Mouse (Mus musculus) liver, embryonic 12.5 days (tissue): Measurements from ENCODE around the gene Zdhhc19. TPM values are rescaled to one million over a fixed set of nuclear protein-coding genes. Genes with fewer than 3 reads are reported as not detected.
A peak's percentile ranks its signal among the peaks of the same experiment; 100 is the strongest.
"Not testable (repeated sequence)": the region's sequence is repeated elsewhere in the genome, so short reads cannot be mapped to it uniquely, and the experiment has no call there.

Source experiments
- ATAC-seq: fragments of 200-750 bp; cut with Nextera tagmentation; 2 replicates; pipeline ENCODE4 v1.8.0; 2017; ENCODE audit warnings: moderate number of reproducible peaks, mild to moderate bottlenecking, moderate library complexity
- H3K27ac ChIP-seq: fragments of 300-500 bp; sonication (generic); 2 replicates; pipeline ENCODE4 v1.5.1; 2016; ENCODE audit warnings: mild to moderate bottlenecking
- H3K27me3 ChIP-seq: fragments of 300-500 bp; sonication (generic); replicated peaks from 2 replicates; pipeline ENCODE4 v1.6.1; 2016; ENCODE audit warnings: mild to moderate bottlenecking, moderate library complexity
- H3K36me3 ChIP-seq: fragments of 300-500 bp; sonication (generic); 2 replicates; pipeline ENCODE4 v1.6.1; 2016; ENCODE audit warnings: mild to moderate bottlenecking, moderate library complexity
- H3K4me1 ChIP-seq: fragments of 300-500 bp; sonication (generic); 2 replicates; pipeline ENCODE4 v1.6.1; 2016
- H3K4me2 ChIP-seq: fragments of 300-500 bp; sonication (generic); 2 replicates; pipeline ENCODE4 v1.6.1; 2016; ENCODE audit warnings: mild to moderate bottlenecking, moderate library complexity
- H3K4me3 ChIP-seq: fragments of 300-500 bp; sonication (generic); 2 replicates; pipeline ENCODE4 v1.5.1; 2016; ENCODE audit warnings: mild to moderate bottlenecking, moderate library complexity
- H3K9ac ChIP-seq: fragments of 300-500 bp; sonication (generic); 2 replicates; pipeline ENCODE4 v1.6.1; 2016; ENCODE audit warnings: mild to moderate bottlenecking, moderate library complexity
- H3K9me3 ChIP-seq: fragments of 300-500 bp; sonication (generic); replicated peaks from 2 replicates; pipeline ENCODE4 v1.6.1; 2016; ENCODE audit warnings: mild to moderate bottlenecking, moderate library complexity
- WGBS: fragments of 180-500 bp; shearing (Covaris S2); methylation state at CpG from one replicate; pipeline ENCODE4 v1.1.7; 2016; ENCODE audit not compliant: insufficient replicate concordance; 5-methylcytosine and 5-hydroxymethylcytosine counted together
- polyA plus RNA-seq: library from polyadenylated mRNA; unstranded; fragments of >200 nt; fragmentation: Nextera tagmentation; extraction: Ambion mirVana; gene quantifications from 2 replicates; pipeline ENCODE4 v1.2.1, GENCODE M21; 2016

The Zdhhc19 gene
- polyA plus RNA-seq, 1 experiment from 2014 or later, result not detected

DNA sequence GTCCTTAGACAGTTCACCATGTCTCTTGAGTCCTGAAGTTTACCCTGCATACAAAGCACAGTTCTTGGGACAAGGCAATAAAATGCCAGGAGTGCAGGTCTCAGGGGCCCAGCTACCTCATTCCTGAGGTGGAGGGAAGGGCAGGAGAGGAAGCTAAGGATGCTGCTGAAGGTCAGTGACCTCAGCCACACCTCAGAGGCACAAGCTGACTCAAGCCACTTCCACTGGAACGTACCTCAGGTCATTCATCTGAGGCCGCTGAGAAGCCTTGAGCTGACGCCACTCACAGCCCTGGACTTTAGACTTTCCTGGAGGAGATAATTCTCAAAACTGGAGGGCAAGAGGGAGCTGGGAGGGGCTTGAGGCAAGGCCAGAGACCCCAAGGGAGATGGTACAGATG lies 7.1 kb upstream of the Zdhhc19 start:
- Histone ChIP-seq H3K4me2 (no peak overlapping the region), H3K27ac (no peak overlapping the region)
- no peak for ATAC-seq

DNA sequence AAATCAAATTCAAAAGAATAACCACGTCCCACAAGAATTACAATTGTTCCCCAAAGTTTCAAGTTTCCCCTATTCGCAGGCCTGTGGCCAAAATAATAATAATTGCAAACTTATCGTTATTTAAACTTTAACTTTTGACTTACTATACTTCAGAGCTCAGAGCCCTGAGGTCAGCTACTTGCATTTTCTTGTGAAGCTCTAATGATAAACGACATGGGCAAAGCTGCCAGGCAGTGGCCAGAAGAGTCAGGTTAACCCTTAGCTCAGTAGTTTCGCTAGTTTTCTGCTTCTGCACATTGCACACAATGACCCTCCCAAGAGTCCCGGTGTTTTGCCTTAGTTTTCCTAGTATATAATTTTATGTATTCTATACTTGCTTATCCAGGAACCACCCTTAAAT lies 1.7 kb upstream of the Zdhhc19 start:
- H3K4me3 ChIP-seq, ATAC-seq, H3K9me3 ChIP-seq, H3K9ac ChIP-seq, H3K36me3 ChIP-seq, H3K4me1 ChIP-seq, H3K4me2 ChIP-seq, H3K27ac ChIP-seq: not testable (repeated sequence)
- WGBS, result 66% methylated on average over 6 of the region's 6 CpGs
- peaks cover 18% of the 10 kb centered on the region for H3K27me3 ChIP-seq

More for the DNA sequence above, 7.1 kb upstream of the Zdhhc19 start:
- Histone ChIP-seq H3K9me3 (no peaks in the 10 kb centered on the region), H3K4me3 (no peak overlapping the region), H3K27me3 (peaks cover 14% of the 10 kb centered on the region), H3K9ac (no peak overlapping the region), H3K36me3 (no peaks in the 10 kb centered on the region), H3K4me1 (peaks cover 39% of the 10 kb centered on the region)
- 82% methylated on average over 3 of the region's 3 CpGs for WGBS

DNA sequence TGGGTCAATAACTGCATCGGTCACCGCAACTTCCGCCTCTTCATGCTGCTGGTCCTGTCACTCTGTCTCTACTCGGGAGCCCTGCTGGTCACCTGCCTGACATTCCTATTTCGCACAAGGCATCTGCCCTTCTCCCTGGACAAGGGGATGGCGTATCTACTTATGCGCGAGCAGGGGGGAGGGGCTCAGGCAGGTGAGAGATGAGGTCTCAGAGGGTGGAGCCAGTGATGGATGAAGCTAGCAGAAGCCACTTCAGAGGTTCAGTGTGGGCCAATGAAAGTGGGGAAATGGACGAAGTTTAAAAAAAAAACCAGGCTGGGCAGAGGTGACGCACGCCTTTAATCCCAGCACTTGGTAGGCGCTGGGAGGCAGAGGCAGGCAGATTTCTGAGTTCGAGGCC lies 2.9 kb downstream of the Zdhhc19 start:
- no peak overlapping the region for H3K4me3 ChIP-seq
- no peak overlapping the region for H3K9ac ChIP-seq
- peaks cover 43% of the 10 kb centered on the region for H3K27me3 ChIP-seq
- no peaks in the 10 kb centered on the region for H3K36me3 ChIP-seq
- no peak for ATAC-seq
- no peak overlapping the region for H3K27ac ChIP-seq
- H3K4me2 ChIP-seq, result peak overlapping the region; percentile 15; the same call in 1 of the 2 replicates
- WGBS, result 56% methylated on average over 13 of the region's 13 CpGs
- H3K9me3 ChIP-seq, result no peaks in the 10 kb centered on the region
- H3K4me1 ChIP-seq, result peaks cover 12% of the 10 kb centered on the region

DNA sequence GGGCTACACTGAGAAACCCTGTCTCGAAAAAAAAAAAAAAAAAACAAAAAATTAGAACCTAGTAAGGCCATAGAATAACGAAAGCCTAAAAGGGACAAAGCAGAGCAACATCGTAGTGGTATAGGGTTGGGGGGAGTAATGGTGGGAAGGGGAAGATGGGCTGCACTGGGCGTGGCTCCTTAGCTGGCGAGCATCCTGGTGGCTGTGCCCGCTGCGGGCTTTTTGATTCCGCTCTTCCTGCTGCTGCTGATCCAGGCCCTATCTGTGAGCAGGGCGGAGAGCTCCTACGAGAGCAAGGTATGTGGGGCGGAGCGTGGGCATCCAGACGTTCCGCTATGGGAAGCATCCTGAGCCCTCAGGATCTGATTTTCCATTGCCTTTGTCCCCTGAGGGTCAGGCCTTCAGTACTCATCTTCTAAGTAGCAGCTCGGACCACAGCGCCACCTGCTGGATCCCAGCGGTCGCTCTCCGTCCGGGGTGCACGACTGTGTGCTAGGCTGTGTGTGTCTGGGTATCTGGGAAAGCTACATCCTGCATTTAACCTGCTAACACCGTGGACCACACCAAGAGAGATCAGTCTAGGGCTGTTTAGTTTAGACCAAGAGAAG lies 3.5 kb downstream of the Zdhhc19 start:
- Histone ChIP-seq H3K4me1 (peaks cover 13% of the 10 kb centered on the region), H3K9me3 (no peaks in the 10 kb centered on the region), H3K4me3 (peak overlapping the region; percentile 22; the same call in 1 of the 2 replicates), H3K9ac (no peak overlapping the region), H3K4me2 (peak overlapping the region; percentile 59), H3K27me3 (peaks cover 43% of the 10 kb centered on the region), H3K27ac (no peak overlapping the region), H3K36me3 (no peaks in the 10 kb centered on the region)
- ATAC-seq, result peak; percentile 86
- 8% methylated on average over 22 of the region's 22 CpGs for WGBS

DNA sequence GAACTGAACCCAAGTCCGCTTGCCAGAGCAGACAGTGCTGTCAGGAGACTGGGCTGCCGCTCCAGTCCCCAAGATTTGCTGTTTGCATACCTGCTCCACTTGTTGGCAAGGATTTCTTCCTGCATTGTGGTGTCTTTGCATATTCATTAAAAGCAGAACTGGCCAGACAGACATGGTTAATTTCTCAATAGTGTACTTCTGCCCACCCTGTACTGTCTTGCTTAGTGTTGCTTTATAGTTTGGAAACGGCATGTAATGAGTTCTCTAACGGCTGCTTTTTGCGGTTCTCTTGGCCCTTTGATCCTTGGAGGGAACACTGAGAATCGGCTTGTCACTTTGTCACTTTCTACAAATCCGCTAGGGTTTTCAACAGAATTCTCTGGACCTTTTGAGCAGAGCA lies 5.4 kb downstream of the Zdhhc19 start:
- H3K27me3 ChIP-seq, result peaks cover 47% of the 10 kb centered on the region
- H3K4me3 ChIP-seq, result no peak overlapping the region
- H3K36me3 ChIP-seq, result no peaks in the 10 kb centered on the region
- no peak overlapping the region for H3K9ac ChIP-seq
- no peaks in the 10 kb centered on the region for H3K9me3 ChIP-seq
- no peak for ATAC-seq
- H3K27ac ChIP-seq, result no peak overlapping the region
- peaks cover 19% of the 10 kb centered on the region for H3K4me1 ChIP-seq
- no peak overlapping the region for H3K4me2 ChIP-seq
- 67% methylated on average over 7 of the region's 7 CpGs for WGBS

DNA sequence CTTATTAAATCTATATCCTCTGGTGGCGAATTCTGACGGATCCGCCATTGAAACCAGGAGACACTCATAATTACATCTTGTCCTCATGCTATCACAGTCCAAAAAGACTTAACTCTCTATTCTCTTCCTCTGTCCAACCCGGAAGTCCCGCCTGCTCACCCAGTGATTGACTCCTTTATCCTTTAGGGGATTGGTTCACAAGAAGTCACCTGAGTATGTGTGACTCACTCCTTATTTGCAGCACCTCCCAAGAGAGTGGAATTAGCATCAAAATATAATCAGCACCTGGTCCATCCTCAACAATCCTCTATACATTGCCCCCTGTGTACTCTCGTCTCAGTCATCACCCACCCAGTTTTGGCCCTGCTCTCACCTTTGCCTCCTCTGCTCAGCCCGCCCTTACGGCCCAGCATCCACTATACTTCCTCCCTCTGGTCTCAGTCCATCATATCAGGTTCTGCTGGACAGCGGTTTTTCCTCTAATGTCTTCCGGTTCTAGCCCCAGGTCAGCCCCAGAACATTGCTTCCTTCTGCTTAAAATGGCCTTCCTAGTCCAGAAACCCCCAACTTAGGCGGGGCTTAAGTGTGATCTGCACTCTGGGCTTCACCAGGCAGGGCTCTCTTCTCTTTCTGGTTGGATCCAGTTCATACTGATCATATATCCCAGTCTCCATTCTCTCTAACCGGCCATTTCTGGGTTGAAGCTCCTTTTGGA lies 6.7 kb downstream of the Zdhhc19 start:
- Histone ChIP-seq H3K9me3 (no peaks in the 10 kb centered on the region), H3K36me3 (no peaks in the 10 kb centered on the region), H3K4me1 (peaks cover 32% of the 10 kb centered on the region), H3K9ac (no peak overlapping the region), H3K4me2 (no peak overlapping the region), H3K4me3 (no peak overlapping the region), H3K27me3 (peaks cover 43% of the 10 kb centered on the region), H3K27ac (0 out of 2 replicates have a peak overlapping the region, but pooled peaks have one; percentile 2)
- WGBS, result 67% methylated on average over 12 of the region's 12 CpGs
- no peak for ATAC-seq

DNA sequence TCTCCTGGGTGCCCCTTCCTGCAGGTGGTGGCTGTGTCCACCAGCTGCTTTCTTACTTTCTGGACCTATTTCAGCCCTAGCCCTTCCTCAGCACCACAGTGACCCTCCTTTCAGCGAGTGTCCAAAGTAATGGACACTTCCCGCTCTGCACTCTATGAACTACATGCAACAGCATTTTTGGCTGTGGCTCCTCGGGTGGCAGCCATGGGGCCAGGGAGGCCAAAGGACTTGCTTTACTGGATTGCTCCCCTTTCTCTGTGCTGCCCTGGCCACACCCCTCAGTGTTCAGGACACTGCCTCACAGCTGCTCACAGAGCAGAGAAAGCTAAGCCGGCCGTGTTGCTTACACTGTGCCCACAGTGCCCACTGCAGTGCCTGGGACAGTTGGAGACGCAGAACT lies 7.6 kb downstream of the Zdhhc19 start:
- H3K27ac ChIP-seq, result no peak overlapping the region
- peaks cover 41% of the 10 kb centered on the region for H3K4me1 ChIP-seq
- H3K9me3 ChIP-seq, result no peaks in the 10 kb centered on the region
- no peak overlapping the region for H3K9ac ChIP-seq
- no peaks in the 10 kb centered on the region for H3K36me3 ChIP-seq
- peaks cover 36% of the 10 kb centered on the region for H3K27me3 ChIP-seq
- no peak for ATAC-seq
- 72% methylated on average over 6 of the region's 6 CpGs for WGBS
- no peak overlapping the region for H3K4me2 ChIP-seq
- H3K4me3 ChIP-seq, result no peak overlapping the region

DNA sequence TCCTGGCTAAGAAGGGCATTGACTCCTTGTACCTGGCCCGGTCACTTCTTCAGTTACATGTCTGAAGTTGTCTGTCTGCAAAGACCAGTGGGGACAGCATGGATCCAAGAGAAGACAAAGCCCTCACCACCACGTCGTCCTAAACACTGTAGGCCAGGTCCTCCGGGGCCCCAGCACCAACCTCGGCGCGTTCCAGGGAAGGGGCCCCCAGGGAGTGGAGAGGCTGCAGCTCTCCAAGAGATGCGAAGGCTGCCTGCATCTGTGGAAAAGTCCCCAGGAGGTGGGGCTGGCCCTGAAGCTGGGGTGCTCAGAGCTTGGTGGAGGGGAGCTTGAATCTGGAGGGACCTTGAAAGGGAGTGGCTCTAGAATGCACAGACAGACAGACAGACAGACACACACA lies 10.2 kb downstream of the Zdhhc19 start:
- ATAC-seq, result no peak
- Histone ChIP-seq H3K9ac (peak overlapping the region; percentile 34; the same call in 1 of the 2 replicates), H3K27me3 (peaks cover 18% of the 10 kb centered on the region), H3K36me3 (no peaks in the 10 kb centered on the region), H3K4me2 (no peak overlapping the region), H3K4me3 (no peak overlapping the region), H3K9me3 (no peaks in the 10 kb centered on the region), H3K27ac (peak overlapping the region; percentile 100; the same call in 1 of the 2 replicates), H3K4me1 (peaks cover 62% of the 10 kb centered on the region)
- WGBS, result 80% methylated on average over 8 of the region's 8 CpGs

DNA sequence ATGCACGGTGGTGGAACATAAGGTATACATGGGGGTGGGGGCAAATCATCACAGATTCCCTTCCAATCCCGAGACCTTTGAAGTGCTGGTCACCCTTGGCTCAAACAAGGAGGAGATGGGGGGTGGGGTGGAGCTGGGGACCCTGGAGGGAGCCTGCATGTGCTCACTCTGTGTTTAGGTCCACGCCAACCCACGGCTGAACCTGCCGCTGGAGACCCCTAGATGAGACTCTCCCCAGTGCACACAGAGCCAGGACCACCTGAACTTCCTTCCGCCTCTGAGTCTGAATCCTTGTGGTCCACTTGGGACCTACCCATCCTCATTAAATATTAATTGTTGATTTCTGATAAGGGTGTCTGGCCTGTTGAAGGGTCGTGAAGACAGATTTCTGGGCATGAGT lies 10.8 kb downstream of the Zdhhc19 start:
- peaks cover 13% of the 10 kb centered on the region for H3K27me3 ChIP-seq
- ATAC-seq, result no peak
- no peaks in the 10 kb centered on the region for H3K9me3 ChIP-seq
- peak overlapping the region; percentile 90 for H3K4me2 ChIP-seq
- H3K4me1 ChIP-seq, result peaks cover 68% of the 10 kb centered on the region
- no peaks in the 10 kb centered on the region for H3K36me3 ChIP-seq
- H3K9ac ChIP-seq, result peak overlapping the region; percentile 34
- WGBS, result 67% methylated on average over 7 of the region's 7 CpGs
- H3K27ac ChIP-seq, result peak overlapping the region; percentile 100
- no peak overlapping the region for H3K4me3 ChIP-seq

DNA sequence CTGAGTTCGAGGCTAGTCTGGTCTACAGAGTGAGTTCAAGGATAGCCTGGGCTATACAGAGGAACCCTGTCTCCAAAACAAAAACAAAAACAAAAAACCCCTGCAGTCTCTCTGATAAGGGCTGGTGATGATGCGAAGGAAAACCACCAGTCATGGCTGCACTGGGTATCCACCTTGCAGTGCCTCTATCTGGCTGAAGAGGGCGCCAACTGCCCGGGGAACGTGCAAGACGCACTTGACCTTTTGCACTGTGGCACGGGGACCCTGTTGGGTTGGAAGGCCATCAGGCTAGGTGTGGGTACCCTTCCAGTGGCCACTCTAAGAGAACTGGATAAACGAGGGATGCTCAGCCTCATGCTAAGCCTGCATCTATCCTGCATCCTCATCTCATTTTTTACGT lies 11.3 kb downstream of the Zdhhc19 start:
- WGBS, result 11% methylated on average over 9 of the region's 9 CpGs
- peak overlapping the region; percentile 53 for H3K4me3 ChIP-seq
- H3K36me3 ChIP-seq, result no peaks in the 10 kb centered on the region
- H3K9me3 ChIP-seq, result no peaks in the 10 kb centered on the region
- H3K4me2 ChIP-seq, result peak overlapping the region; percentile 90
- peaks cover 73% of the 10 kb centered on the region for H3K4me1 ChIP-seq
- peak overlapping the region; percentile 100 for H3K27ac ChIP-seq
- H3K27me3 ChIP-seq, result peaks cover 11% of the 10 kb centered on the region; the same call in 1 of the 2 replicates
- peak overlapping the region; percentile 88 for H3K9ac ChIP-seq
- peak; percentile 1; the same call in 1 of the 2 replicates for ATAC-seq

DNA sequence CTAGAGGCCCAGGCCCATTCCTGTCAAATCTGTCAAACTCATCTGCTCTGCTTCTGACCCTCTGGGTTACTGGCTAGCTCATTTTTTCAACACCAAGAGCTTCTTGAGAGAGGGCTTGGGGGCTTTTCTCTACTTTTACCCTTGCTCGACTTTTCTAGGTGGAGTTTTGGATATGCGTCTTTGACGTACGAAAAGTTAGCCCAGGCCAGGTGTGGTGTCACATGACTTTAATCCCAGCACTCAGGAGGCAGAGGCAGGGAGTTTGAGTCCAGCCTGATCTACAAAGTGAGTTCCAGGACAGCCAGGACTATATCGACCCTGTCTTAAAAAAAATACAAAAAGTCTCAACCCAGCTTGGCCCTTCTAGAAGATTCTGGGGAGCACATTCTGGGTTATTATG lies 12.0 kb downstream of the Zdhhc19 start:
- ATAC-seq, result no peak
- Histone ChIP-seq H3K36me3 (no peaks in the 10 kb centered on the region), H3K4me1 (peaks cover 76% of the 10 kb centered on the region), H3K9ac (peak overlapping the region; percentile 88), H3K9me3 (no peaks in the 10 kb centered on the region), H3K4me3 (peak overlapping the region; percentile 53), H3K27ac (peak overlapping the region; percentile 100), H3K4me2 (peak overlapping the region; percentile 90), H3K27me3 (peaks cover 5% of the 10 kb centered on the region; the same call in 1 of the 2 replicates)
- WGBS, result 48% methylated on average over 5 of the region's 5 CpGs

DNA sequence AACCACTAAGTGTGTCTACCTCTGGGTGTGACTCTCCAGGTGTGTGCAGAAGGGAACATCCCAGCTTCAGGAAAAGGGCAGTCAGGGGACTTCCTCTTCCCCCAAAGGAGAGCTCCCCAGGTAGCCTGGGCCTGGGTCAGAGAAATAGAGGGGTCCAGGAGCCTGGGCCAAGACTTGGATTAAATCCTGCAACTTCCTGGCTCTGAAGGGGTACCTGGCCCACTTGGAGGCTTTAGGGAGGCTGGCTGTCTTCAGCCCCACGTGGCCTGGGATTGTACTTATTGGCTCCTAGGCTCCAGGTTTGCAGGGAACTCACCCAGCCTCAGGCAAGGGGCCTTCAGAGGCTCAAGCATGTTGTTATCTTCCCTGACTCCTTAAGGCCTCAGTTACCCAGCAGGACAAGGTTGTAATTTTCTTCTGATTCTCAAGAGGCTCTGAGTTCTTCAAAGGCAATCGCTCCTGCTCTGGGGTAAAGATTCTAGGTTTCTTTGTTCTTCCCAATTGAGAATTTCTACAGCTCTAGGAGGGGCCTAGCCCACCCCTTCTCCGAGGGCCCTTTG lies 12.5 kb downstream of the Zdhhc19 start:
- ATAC-seq, result no peak
- Histone ChIP-seq H3K4me2 (peak overlapping the region; percentile 90), H3K36me3 (no peaks in the 10 kb centered on the region), H3K27ac (peak overlapping the region; percentile 100), H3K4me3 (peak overlapping the region; percentile 53), H3K4me1 (peaks cover 80% of the 10 kb centered on the region), H3K27me3 (0 out of 2 replicates have a peak, but pooled peaks cover 4% of the 10 kb centered on the region), H3K9me3 (no peaks in the 10 kb centered on the region), H3K9ac (peak overlapping the region; percentile 88)
- WGBS, result 7% methylated on average over 3 of the region's 3 CpGs
